Mouse (Mus musculus) cerebellum, postnatal 14 days (tissue): ENCODE results near the gene 4930470P17Rik.

Source experiments
- DNase-seq, 2 experiments: peaks; one replicate each; pipeline ENCODE4 v3.0.0; 2021; ENCODE audit warnings: mixed read lengths in 2 of 2

Gene 4930470P17Rik

GRCm38 (mm10) chr2:170578588-170578987 lies 23.2 kb downstream of the 4930470P17Rik start:
- no peak for DNase-seq

- no peak for DNase-seq
Measured at GRCm38 (mm10) chr2:170577502-170577901, 24.3 kb downstream of the 4930470P17Rik start.

- DNase-seq = peak; percentile 21 to 35
Measured at GRCm38 (mm10) chr2:170576077-170576476, 25.7 kb downstream of the 4930470P17Rik start.

GRCm38 (mm10) chr2:170564995-170565394 lies 36.8 kb downstream of the 4930470P17Rik start:
- no peak for DNase-seq

- DNase-seq = no peak
Measured at GRCm38 (mm10) chr2:170563956-170564855, 37.6 kb downstream of the 4930470P17Rik start.

GRCm38 (mm10) chr2:170552088-170552487 lies 49.7 kb downstream of the 4930470P17Rik start:
- no peak for DNase-seq

GRCm38 (mm10) chr2:170550240-170550639 lies 51.6 kb downstream of the 4930470P17Rik start:
- peak; percentile 27 to 43 for DNase-seq

GRCm38 (mm10) chr2:170549146-170549545 lies 52.7 kb downstream of the 4930470P17Rik start:
- peak; percentile 30 to 31 for DNase-seq

- no peak for DNase-seq
Measured at GRCm38 (mm10) chr2:170548046-170548445, 53.8 kb downstream of the 4930470P17Rik start.

GRCm38 (mm10) chr2:170547526-170547925 lies 54.3 kb downstream of the 4930470P17Rik start:
- no peak for DNase-seq

GRCm38 (mm10) chr2:170545745-170546144 lies 56.1 kb downstream of the 4930470P17Rik start:
- DNase-seq = no peak

GRCm38 (mm10) chr2:170544950-170545349 lies 56.9 kb downstream of the 4930470P17Rik start:
- no peak for DNase-seq

- DNase-seq = no peak
Measured at GRCm38 (mm10) chr2:170544159-170544558, 57.7 kb downstream of the 4930470P17Rik start.

- DNase-seq = no peak
Measured at GRCm38 (mm10) chr2:170543625-170544024, 58.2 kb downstream of the 4930470P17Rik start.

GRCm38 (mm10) chr2:170539211-170539610 lies 62.6 kb downstream of the 4930470P17Rik start:
- no peak for DNase-seq

GRCm38 (mm10) chr2:170535841-170536240 lies 66.0 kb downstream of the 4930470P17Rik start:
- no peak for DNase-seq

GRCm38 (mm10) chr2:170534803-170535174 lies 67.0 kb downstream of the 4930470P17Rik start:
- no peak for DNase-seq

GRCm38 (mm10) chr2:170534116-170534802 lies 67.6 kb downstream of the 4930470P17Rik start:
- DNase-seq = no peak

- DNase-seq = no peak
Measured at GRCm38 (mm10) chr2:170530256-170530655, 71.6 kb downstream of the 4930470P17Rik start.

- no peak for DNase-seq
Measured at GRCm38 (mm10) chr2:170529766-170530165, 72.1 kb downstream of the 4930470P17Rik start.
